Mouse (Mus musculus) retina, embryonic 14.5 days (tissue): ENCODE data around the gene Smim14.
A peak's percentile ranks its signal among the peaks of the same experiment; 100 is the strongest.
"Not testable (repeated sequence)": the region's sequence is repeated elsewhere in the genome, so short reads cannot be mapped to it uniquely, and the experiment has no call there.

ENCODE experiments used
- DNase-seq: peaks from one replicate; pipeline ENCODE4 v3.0.0-alpha.2; 2015; ENCODE audit warnings: low spot score

Gene Smim14

GRCm38 (mm10) chr5:65521803-65522202 lies 15.2 kb downstream of the Smim14 start:
- peak; percentile 31 for DNase-seq

- DNase-seq: no peak
Measured at GRCm38 (mm10) chr5:65514635-65515278, 22.2 kb downstream of the Smim14 start.

GRCm38 (mm10) chr5:65513506-65513905 lies 23.5 kb downstream of the Smim14 start:
- no peak for DNase-seq

- DNase-seq: no peak
Measured at GRCm38 (mm10) chr5:65508395-65508794, 28.6 kb downstream of the Smim14 start.

DNA sequence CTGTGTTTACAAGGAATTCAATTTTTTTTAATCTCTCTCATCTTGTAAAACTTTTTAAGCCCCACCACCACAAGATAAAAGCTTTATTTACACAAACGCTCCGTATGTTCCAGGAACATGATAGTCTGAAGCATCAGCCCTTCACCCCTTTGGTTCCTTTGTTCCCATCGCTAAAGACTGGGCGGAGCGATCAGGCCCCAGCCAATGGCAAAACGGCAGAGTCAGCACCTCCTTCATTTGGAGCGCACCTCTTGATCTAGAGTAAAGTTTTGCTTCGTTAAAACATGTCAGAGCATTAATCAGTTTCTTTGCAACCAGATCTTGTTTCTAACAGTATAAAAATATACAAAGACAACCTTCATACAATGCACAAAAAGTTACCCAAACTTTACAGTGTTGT lies 31.2 kb downstream of the Smim14 start:
- DNase-seq: peak; percentile 43

DNA sequence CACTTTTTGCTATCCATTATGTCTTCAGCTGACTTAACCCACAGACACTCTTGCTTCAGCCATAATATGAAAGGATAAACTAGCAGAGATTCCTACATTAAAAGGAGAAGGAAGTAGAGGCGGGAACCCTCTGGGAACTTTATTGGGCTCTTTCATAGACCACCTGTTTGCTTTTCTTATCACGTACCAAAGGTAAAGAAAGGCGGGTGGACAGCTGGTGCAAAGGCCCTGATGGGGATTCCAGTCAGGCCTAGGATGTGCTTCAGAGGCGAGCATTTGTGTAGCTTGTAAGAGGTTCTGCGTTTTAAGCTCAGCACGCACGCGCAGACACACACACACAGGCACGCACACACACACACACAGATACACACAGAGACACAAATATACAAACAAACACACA lies 35.6 kb downstream of the Smim14 start:
- no peak for DNase-seq

DNA sequence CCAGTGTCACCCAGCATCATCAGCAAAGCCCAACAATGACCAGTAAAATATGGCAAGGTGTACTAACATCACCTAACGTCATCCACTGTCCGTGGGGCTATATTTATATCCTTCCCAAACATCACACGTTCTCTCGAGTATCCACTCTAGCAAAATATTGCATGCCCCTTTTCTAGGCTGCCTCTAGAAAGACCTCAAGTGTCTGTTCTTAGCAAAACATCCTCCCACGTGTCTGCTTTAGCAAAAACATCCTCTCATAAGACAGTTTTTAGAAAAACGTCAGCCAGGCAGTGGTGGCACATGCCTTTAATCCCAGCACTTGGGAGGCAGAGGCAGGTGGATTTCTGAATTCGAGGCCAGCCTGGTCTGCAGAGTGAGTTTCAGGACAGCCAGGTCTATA lies 36.8 kb downstream of the Smim14 start:
- DNase-seq: no peak

- DNase-seq: peak; percentile 89
Measured at GRCm38 (mm10) chr5:65492716-65493531, 44.1 kb downstream of the Smim14 start, which contains the start of gene Gm43552. Gene Gm43552, minus strand, starts transcription at chr5:65492833.

GRCm38 (mm10) chr5:65491767-65492715 lies 44.9 kb downstream of the Smim14 start:
- peak; percentile 71 for DNase-seq

GRCm38 (mm10) chr5:65489830-65490229 lies 47.2 kb downstream of the Smim14 start:
- no peak for DNase-seq

GRCm38 (mm10) chr5:65488725-65489124 lies 48.3 kb downstream of the Smim14 start:
- no peak for DNase-seq

- no peak for DNase-seq
Measured at GRCm38 (mm10) chr5:65487381-65487780, 49.6 kb downstream of the Smim14 start.

GRCm38 (mm10) chr5:65486514-65486913 lies 50.5 kb downstream of the Smim14 start:
- DNase-seq: no peak

- no peak for DNase-seq
Measured at GRCm38 (mm10) chr5:65482996-65483395, 54.0 kb downstream of the Smim14 start.

- no peak for DNase-seq
Measured at GRCm38 (mm10) chr5:65480511-65480910, 56.5 kb downstream of the Smim14 start.

GRCm38 (mm10) chr5:65479681-65480445 lies 57.1 kb downstream of the Smim14 start:
- no peak for DNase-seq

DNA sequence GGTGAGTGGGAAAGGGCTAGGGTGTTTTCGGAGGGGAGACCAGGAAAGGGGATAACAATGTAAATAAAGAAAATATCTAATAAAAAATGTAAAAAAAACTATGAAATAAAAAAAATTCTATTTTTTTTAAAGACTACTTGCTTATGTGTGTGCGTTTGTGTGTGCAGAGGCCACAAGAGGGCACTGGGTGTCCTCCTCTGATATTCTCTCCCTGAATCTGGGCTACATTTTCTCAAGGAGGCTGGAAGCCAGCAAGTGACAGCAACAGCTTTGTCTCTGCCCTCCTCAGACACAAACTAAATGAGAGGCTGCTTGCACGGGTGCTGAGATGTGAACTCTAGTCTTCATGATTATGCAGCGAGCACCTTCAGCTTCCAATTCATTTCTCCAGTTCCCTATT lies 58.8 kb downstream of the Smim14 start:
- peak; percentile 40 for DNase-seq

DNA sequence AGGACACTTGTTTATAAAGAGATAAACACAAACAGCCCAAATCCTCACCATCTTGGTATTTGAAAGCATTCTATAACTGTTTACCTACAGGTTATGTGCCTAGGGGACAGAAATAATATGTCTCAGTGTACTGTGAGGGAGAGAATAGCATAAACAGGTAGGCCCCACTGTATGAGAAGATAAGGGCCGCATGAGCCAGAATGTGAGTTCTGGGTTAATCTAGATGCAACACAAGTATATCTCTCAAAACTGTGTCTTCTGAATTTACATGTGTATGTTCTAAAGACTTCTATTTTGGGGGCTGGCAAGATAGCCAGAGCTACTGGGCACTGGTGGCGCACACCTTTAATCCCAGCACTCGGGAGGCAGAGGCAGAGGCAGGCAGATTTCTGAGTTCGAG lies 60.2 kb downstream of the Smim14 start:
- DNase-seq: not testable (repeated sequence)

GRCm38 (mm10) chr5:65475806-65476205 lies 61.2 kb downstream of the Smim14 start:
- DNase-seq: no peak

DNA sequence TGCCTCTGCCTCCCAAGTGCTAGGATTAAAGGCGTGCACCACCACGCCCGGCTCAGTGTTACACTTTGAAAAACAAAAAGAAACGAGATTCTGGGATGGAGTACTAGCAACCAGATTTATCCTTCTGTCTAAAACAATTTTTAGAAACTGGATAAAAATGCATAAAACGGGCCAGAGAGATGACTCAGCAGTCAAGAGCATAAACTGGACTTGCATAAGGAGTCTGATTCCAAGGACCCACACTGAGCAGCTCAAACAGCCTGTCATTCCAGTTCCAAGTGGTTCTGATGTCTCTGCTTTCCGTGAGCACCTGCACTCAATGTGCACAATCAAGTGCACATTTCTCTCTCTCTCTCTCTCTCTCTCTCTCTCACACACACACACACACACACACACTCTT lies 67.2 kb downstream of the Smim14 start:
- DNase-seq: no peak

DNA sequence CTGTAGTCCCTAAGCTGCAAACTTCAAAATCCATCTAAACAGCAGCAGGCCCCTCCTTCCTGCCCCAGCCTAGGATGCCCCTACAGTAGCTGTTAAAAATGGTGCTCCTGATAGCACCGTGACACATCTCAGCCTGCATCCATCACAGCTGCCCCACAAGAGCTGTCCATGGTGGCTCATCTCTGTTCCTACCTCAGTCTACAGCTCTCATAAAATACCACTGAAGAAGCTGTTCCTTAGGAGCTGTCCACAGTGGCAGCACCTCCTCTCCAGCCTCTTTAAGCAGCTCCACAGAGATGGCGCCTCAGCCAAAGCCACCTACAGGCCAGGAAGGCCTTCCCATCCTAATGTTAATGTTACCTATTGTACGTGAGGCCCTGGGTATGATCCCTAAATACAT lies 70.1 kb downstream of the Smim14 start:
- no peak for DNase-seq

GRCm38 (mm10) chr5:65460361-65460760 lies 76.6 kb downstream of the Smim14 start:
- DNase-seq: no peak
